Mouse (Mus musculus): ENCODE results near the gene Adamts16.

The Adamts16 gene

DNA sequence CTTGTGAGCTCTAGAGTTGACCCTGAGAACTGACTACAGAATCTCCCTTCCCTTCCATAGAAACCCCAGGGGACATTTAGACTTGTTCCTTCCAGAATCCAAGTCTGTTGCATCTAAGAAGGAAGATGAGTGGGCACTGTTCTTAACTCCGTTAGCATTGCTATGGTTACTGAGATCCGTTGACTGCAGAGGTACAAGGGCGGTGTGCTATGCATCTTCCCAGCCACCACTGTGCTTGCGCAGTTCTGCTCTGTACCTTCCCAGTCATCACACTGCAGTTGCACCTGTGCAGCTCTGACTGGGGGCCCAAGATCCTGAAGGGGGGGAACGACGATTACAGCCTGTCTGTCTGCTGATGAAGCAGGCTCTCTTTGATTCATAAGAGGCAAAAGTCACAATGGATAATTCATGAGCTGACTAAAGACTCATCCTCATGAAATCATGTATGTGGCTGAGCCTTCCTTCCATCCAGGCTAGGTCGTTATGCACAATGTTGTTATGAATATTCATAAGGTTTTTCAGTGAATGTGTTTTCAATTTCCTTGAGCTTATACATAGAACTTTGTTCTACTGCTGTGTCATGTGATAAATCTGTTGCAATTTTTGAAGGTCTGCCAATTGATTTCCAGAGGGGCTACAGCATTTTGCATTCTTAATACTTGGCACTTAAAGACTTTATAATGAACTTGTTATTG is 127.4 kb downstream of the Adamts16 start:
- DNase-seq (ENCODE audit: low read depth, low spot score): no peak

DNA sequence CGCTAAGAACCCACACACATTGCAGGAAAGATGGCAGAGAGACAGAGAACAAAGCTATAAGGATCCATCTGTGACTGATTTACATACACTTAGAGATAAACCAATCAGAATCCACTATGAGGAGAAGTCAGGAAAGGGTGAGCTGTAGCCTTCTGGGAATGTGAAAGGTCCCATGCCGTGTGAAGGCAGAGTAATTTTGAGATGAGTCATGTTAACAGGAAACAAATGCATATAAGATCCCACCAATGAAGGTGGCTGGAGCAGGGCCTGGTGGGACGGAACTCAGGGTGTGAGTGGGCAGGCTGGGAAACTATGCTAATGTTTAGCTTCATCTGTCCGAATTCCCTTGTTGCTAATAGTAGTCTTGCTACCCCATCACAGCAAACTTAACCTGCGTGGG is 128.3 kb downstream of the Adamts16 start:
- DNase-seq (ENCODE audit: low read depth, low spot score): no peak

DNA sequence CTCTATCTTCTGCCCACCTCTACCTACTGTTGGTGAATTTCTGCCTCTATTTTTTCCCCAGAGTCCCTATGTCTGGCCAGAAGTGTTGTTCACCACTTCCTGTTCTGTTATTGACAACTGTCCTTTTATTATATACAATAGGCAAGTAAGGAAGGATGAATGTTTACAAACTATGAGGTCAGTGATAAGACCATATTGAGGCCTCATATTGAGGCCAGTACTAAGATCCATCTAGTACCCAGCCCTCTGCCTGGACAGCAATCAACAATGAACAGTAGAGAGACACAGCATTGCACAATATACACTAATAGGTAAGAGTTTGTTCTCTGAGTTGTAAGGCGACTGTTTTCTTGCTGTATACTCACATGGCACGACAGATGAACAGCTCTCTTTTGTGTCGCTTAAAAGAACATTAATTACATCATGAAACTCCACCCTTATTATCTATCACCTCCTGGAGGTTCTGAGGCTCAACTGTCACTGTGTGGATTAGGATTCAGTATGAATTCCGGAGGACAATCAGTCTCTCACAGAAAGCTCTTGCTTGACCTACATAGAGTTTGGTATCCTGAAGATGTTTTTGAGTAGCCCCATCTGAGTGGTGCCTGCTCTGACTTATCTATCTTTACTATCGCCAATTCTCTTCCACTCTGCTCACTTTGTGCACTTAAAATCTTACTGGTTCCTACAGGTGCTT is 134.3 kb downstream of the Adamts16 start:
- no peak for DNase-seq (ENCODE audit: low read depth, low spot score)

DNA sequence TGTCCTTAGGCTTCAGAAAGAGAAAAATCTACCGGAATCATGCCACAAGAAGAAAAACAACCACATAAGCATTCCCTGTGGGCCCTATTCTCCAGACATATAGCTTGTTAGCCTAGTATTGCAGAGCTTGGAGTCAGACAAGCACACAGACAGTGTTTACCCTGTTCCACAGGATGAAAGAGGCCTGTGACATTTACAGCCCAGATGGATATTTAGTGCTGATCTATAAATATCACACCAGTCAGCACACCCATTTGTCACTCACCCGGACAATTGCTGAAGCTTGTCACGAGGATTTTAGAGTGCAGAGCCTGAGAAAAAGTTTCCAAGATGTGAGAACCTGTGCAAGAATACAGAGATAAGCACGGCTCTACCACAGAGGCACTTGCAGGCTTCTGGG is 138.7 kb downstream of the Adamts16 start:
- DNase-seq (ENCODE audit: low read depth, low spot score): no peak

DNA sequence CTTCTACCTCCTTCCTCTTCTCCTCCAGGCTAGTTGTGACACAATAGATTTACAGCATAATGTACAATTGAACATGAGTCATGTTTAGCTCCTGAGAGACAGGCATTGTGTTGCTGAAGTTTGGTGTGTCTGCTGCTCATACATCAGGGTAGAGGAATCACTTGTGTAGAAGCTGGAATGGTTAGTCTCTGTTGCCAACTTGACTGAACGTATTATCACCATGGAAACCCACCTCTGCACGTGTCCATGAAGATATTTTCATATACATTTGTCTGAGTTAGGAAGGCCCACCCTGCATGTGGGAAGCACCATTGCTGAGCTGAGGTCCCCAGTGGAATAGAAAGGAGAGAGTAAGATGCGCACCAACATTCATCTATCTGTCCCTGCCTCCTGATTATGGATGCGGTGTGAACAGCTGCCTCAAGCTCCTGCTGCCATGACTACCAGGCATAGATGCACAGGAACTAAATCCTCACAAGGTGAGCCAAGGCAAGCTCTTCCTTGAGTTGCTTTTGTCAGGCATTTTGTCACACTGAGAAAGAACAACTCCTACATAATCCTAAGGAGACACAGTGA is 142.7 kb downstream of the Adamts16 start:
- no peak for DNase-seq (ENCODE audit: low read depth, low spot score)

DNA sequence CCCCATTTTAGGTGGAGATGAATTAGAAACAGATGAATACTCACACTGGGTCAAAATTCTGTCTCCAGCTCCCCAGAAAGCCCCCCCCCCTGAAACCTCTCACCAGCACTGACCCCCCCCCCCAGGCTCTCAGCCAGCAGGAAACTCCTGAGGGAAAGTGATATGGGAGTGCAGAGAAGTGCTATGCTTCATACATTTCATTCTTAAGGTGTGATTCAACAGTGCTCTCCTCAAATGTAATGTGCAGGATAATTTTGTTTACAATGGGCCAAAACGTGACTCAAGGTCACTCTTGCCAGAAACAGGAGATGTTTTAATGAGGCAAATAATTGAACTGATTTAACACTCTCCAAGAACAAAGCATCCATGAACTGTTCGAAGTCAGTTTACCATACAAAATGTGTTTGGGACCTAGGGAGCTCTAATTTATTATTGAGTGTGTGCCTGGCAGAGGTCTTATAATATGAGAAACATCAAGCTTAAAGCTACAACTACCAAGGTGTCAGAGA is 152.1 kb downstream of the Adamts16 start:
- no peak for DNase-seq (ENCODE audit: low read depth, low spot score)

DNA sequence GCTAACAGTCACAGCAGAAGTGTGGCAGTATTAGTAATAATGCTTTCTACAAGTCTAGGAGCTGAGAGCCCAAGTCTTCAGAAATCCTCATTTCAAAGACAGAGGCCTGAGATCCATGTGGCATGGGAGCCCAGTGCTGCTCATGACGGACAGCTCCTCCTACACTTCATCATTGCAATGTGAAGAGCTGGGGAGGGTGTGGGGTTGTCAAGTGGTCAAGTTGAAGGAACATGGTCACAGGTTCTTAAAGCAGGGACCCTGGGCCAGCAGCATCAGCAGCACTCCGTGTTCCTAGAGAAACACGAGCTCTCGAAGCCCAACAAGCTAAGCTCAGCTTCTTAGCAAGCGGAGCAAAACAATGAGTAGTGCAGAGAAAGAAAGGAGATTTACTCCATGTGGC is 155.8 kb downstream of the Adamts16 start:
- no peak for DNase-seq (ENCODE audit: low read depth, low spot score)

DNA sequence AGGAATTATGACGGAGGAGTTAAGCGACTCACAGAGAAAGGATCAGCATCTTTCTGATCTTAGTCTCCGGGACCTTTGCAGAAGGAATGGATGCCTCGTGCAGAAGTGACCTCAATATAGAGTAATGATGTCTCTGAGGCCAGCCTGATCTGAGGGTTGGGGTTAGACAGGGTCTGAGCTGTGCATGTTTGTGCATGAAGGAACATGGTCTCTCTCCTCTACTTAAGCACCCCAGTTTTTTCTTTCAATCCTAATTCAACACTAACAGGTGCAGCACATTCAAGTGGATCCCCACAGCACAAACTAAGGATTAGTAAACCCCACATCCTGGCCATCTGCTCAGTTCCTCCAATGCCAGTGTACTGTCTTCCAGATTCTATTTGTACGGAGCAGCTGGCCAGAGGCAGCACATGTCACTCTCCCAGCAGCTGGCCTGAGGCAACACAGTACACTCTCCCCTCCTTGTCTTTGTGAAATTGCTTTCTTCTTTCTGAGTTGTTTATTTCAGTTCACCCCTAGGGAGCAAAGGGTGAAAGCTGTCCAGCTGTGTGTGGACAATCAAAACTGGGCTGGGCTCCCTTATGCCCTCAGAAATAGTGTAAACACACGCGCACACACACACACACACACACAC is 156.5 kb downstream of the Adamts16 start:
- DNase-seq (ENCODE audit: low read depth, low spot score): no peak

DNA sequence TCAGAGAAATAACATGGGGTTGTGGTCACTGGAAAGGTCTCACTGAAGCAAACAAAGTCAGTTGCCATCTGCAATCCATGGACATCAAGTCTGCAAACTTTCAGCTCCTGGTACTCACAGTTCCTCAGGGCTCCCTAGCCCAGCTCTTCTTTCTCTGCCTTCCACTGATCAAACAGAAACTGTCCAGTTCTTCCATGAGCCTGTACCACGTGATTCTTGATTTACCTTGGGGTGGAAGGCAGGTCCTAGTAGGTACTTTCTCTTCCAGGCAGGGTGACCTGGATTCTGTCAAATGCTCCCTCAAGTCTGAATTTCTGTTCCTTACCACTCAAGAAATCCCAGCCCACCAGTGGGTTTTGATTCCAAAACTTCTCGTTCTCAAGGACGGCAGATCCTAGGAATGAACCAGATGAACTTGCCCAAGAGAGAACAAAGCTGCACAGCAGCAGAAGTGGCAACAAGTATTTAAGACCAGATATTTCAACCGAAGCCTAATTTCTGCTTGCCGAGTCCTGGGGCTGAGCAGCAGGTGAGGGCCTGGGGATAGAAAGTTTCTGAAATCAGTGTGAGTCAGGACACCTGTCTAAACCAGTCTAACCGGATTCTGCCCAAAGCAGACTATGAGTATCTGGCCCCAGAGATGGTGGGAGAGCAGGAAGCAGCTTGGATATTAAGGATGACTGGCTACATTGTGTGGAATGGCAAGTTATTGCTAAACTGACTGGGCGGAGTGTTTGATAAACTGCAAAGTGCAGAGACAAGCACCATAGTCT is 160.0 kb downstream of the Adamts16 start:
- no peak for DNase-seq (ENCODE audit: low read depth, low spot score)

DNA sequence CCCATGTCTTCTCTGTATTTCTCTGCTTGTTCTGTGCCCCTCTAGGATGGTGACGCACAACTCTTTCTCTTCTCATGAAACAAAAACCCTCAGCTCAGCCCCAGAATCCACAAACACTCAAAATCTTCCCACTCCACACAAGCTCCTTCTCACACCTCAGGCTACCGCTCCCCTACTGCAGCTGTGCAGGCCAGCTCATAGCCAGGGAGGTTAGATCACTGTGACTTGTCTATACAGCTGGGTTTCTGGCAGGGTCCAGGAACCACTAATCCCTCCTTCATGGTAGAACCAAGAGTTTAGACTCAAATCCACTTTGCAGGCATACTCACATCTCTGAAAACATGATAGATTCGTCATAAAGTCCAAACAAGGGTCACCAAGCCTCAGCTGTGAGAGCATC is 161.3 kb downstream of the Adamts16 start:
- DNase-seq (ENCODE audit: low read depth, low spot score): no peak
